Mouse (Mus musculus) forebrain, embryonic 11.5 days (tissue): ENCODE measurements around the gene 4933424G06Rik. TPM values are rescaled to one million over a fixed set of nuclear protein-coding genes. Genes with fewer than 3 reads are reported as not detected.

Experiments used
- ATAC-seq: fragments of 200-750 bp; cut with Nextera tagmentation; replicated peaks from 2 replicates; pipeline ENCODE4 v1.8.0; 2017; ENCODE audit warnings: moderate TSS enrichment; ENCODE audit not compliant: low FRiP score
- DNase-seq: peaks from one replicate; pipeline ENCODE4 v3.0.0-alpha.2; 2017; ENCODE audit warnings: low spot score
- H3K27ac ChIP-seq: fragments of 300-500 bp; sonication (generic); 2 replicates; pipeline ENCODE4 v1.5.1; 2014; ENCODE audit warnings: low read depth, low read length
- H3K27me3 ChIP-seq: fragments of 300-500 bp; sonication (generic); 2 replicates; pipeline ENCODE4 v1.6.1; 2014; ENCODE audit warnings: mild to moderate bottlenecking, low read length, mixed read lengths; ENCODE audit not compliant: control insufficient read depth, insufficient read depth
- H3K36me3 ChIP-seq: fragments of 300-500 bp; sonication (generic); 2 replicates; pipeline ENCODE4 v1.6.1; 2014; ENCODE audit warnings: mild to moderate bottlenecking, low read length, moderate library complexity, mixed read lengths; ENCODE audit not compliant: control insufficient read depth, insufficient read depth
- H3K4me1 ChIP-seq: fragments of 300-500 bp; sonication (generic); replicated peaks from 2 replicates; pipeline ENCODE4 v1.6.1; 2014; ENCODE audit warnings: low read length, mixed read lengths; ENCODE audit not compliant: control insufficient read depth, insufficient read depth
- H3K4me2 ChIP-seq: fragments of 300-500 bp; sonication (generic); 2 replicates; pipeline ENCODE4 v1.6.1; 2014; ENCODE audit warnings: low read depth, mild to moderate bottlenecking, low read length, moderate library complexity, mixed read lengths; ENCODE audit not compliant: severe bottlenecking
- H3K4me3 ChIP-seq: fragments of 300-500 bp; sonication (generic); 2 replicates; pipeline ENCODE4 v1.5.1; 2014; ENCODE audit warnings: low read depth, low read length
- H3K9ac ChIP-seq: fragments of 300-500 bp; sonication (generic); 2 replicates; pipeline ENCODE4 v1.6.1; 2014; ENCODE audit warnings: low read length
- H3K9me3 ChIP-seq: fragments of 300-500 bp; sonication (generic); 2 replicates; pipeline ENCODE4 v1.6.1; 2016; ENCODE audit warnings: low read length, mixed read lengths; ENCODE audit not compliant: control insufficient read depth
- WGBS: fragments of 180-500 bp; shearing (Covaris S2); extraction: QIAGEN DNeasy Blood & Tissue Kit; methylation state at CpG from one replicate; pipeline ENCODE4 v1.1.7; 2014; 5-methylcytosine and 5-hydroxymethylcytosine counted together
- polyA plus RNA-seq: library from polyadenylated mRNA; unstranded; fragments of >200 nt; fragmentation: Nextera tagmentation; extraction: Ambion mirVana; gene quantifications from 2 replicates; pipeline ENCODE4 v1.2.1, GENCODE M21; 2014

Gene 4933424G06Rik
- polyA plus RNA-seq, 1 experiment from 2014 or later = 0.17 TPM

DNA sequence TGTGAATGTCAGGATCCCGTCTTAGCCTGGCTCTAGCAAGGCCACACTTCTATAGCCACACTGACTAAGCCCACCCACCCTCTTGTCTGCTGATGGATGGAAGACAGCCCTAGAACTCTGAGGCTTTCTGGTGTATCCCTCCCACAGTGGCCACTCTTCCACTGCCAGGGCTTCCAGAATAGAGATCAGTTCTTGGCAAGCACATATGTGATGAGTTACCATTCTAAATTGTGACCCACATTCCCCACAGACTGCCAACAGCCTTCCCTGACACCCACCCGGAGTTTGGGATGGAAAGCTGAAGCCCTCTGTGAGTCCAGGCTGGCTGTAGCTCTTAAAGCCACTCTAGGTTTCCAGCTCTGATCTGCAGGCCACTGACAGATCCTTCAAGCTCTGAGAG lies 2.8 kb upstream of the 4933424G06Rik start:
- no peak overlapping the region for H3K9ac ChIP-seq
- H3K27me3 ChIP-seq = no peaks in the 10 kb centered on the region
- no peak for ATAC-seq
- no peak for DNase-seq
- H3K36me3 ChIP-seq = peaks cover 14% of the 10 kb centered on the region; the same call in 1 of the 2 replicates
- H3K4me3 ChIP-seq = no peak overlapping the region
- H3K4me2 ChIP-seq = no peak overlapping the region
- no peaks in the 10 kb centered on the region for H3K9me3 ChIP-seq
- no peak overlapping the region for H3K27ac ChIP-seq
- peaks cover 6% of the 10 kb centered on the region; the same call in 1 of the 2 replicates for H3K4me1 ChIP-seq
- WGBS = 84% methylated on average over 2 of the region's 2 CpGs

DNA sequence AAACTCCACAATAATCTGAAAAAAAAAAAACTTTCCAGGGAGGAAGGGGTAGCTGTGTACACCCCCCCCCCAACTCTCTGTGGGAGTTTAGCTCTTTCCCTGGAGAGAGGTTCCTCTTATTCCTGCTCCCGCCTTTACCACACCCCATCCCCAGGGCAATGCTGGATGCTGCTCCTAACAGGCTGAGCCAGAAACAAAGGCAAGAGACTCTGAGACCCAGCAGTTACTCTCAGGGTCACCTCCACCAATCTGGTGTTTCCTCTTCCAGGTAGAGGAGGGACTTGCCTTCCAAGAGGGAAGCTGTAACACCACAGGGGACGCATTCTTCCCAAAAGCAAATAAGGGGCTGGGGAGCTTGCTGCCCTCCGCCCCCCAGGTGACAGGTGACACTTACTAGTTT lies 2.2 kb upstream of the 4933424G06Rik start:
- Histone ChIP-seq H3K9me3 (no peaks in the 10 kb centered on the region), H3K4me3 (no peak overlapping the region), H3K36me3 (peaks cover 8% of the 10 kb centered on the region; the same call in 1 of the 2 replicates), H3K4me2 (no peak overlapping the region), H3K27ac (no peak overlapping the region), H3K9ac (no peak overlapping the region), H3K27me3 (no peaks in the 10 kb centered on the region), H3K4me1 (peaks cover 6% of the 10 kb centered on the region; the same call in 1 of the 2 replicates)
- ATAC-seq = no peak
- WGBS = 77% methylated on average over 3 of the region's 3 CpGs
- no peak for DNase-seq

DNA sequence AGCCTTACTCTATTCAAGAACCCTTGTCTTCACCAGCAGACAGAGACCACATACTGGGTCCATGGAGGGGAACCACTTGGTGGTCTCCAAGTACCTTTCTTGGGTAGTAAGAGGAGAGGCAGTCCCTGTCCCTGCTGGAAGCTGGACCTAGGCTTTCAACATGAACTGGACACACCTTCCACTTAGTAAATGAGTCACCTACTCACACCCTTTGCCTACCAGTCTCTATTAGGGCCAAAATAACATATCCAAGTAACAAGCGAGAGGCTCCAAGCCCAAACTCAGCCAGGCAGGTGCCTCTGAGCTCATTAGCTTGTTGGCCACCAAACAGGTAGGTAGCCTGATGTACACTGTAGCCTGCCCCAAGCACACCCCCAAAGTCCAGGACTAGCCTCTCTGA lies 1.3 kb upstream of the 4933424G06Rik start:
- no peak overlapping the region for H3K27ac ChIP-seq
- ATAC-seq (no peak), DNase-seq (no peak)
- H3K9ac ChIP-seq = peak overlapping the region; percentile 90
- no peaks in the 10 kb centered on the region for H3K27me3 ChIP-seq
- peak overlapping the region; percentile 93 for H3K4me3 ChIP-seq
- H3K4me1 ChIP-seq = peaks cover 6% of the 10 kb centered on the region; the same call in 1 of the 2 replicates
- 87% methylated on average over 1 of the region's 1 CpGs for WGBS
- no peaks in the 10 kb centered on the region for H3K9me3 ChIP-seq
- H3K4me2 ChIP-seq = peak overlapping the region; percentile 75
- peaks cover 4% of the 10 kb centered on the region; the same call in 1 of the 2 replicates for H3K36me3 ChIP-seq

DNA sequence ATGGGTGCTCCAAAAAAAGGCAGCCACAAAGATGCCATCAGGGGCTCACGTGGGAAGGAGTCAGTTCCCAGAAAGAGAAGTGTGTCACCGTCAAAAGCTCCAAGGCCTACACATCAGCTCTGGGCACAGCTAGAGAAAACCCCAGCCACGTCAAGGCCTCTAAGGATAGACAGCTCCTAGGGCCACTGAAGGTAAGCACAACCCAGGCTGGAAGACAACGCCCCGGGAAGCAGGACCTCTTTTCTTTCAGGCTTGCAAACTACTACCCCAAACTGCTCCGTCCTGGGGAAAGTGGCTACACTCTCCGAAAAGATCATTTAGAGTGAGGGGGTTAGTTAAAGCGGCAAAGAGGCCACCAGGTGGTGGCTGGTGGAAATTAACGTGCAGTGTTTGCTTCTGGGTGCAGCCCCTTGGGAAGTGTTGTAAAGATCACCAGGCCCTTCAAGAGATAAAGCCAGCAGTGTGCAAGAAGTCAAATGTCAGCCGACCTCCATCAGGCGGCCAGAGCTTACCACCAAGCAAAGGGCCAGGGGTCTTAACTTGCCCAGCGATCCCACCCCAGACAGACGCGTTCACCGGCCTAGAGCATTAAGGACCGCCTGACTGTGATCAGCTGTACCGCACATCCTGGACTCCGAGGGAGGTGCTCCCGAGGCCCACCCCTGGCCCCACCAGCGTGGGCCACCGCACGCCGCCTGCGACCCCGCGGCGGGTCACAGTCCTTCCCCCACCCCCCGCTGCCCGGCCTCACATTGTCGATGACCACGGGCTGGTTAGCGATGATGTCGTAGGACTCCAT lies 695 bp upstream of the 4933424G06Rik start:
- Histone ChIP-seq H3K4me3 (peak overlapping the region; percentile 93), H3K36me3 (peaks cover 4% of the 10 kb centered on the region; the same call in 1 of the 2 replicates), H3K4me1 (peaks cover 6% of the 10 kb centered on the region; the same call in 1 of the 2 replicates), H3K4me2 (peak overlapping the region; percentile 75), H3K9me3 (no peaks in the 10 kb centered on the region), H3K27me3 (no peaks in the 10 kb centered on the region), H3K27ac (no peak overlapping the region), H3K9ac (peak overlapping the region; percentile 90)
- DNase-seq (peak; percentile 55), ATAC-seq (peak; percentile 82)
- under 1% methylated on average over 33 of the region's 33 CpGs for WGBS

DNA sequence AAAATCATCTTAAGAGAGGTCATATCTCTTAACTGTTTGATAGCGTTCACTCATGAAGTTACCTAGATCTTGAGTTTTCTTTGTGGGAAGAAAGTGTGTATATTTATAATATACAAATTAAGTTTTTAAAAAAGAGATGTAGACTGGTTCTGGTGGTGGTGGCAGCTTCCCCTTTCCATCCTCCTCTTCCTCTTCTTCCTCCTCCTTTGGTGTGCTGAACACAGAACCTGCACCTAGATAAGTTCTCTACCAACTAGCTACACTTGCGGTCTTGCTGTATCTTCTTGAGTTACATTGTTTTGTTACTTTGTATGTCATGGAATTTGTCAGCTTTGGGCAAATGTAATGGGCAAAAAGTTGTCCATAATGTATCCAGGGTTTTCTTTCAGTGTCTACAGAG lies 1.2 kb downstream of the 4933424G06Rik start:
- 95% methylated on average over 2 of the region's 2 CpGs for WGBS

DNA sequence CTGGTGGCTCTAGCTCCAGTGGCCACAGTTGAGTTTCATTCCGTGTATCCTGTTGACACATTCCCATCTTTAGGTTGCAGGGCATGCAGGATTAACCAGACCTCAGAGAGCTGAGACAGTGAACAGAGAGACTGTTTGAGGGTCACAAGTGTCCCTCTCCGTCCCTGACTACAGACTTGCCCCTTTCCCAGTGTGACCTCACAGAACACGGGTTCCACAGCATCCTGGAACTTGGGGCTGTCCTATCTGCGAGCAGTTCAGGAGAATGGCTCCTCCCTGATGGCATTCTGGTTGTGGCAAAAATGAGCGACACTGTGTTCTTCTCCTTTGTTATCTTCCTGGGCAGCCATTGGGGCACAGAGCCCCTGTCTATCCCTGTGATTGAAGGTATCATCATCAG lies 4.4 kb downstream of the 4933424G06Rik start, which contains the start of gene Actr1b:
TSS of gene Actr1b (minus strand) at position 112 of the 400 bp plus-strand sequence.
- Histone ChIP-seq H3K4me3 (no peak within 1 kb of the TSS), H3K36me3 (no peaks in the 10 kb centered on the region), H3K4me2 (no peak within 1 kb of the TSS), H3K27ac (no peak within 1 kb of the TSS), H3K9ac (no peak within 1 kb of the TSS), H3K27me3 (no peaks in the 10 kb centered on the region), H3K4me1 (no peaks in the 10 kb centered on the region), H3K9me3 (no peaks in the 10 kb centered on the region)
- no peak for DNase-seq
- 86% methylated on average over 5 of the region's 5 CpGs for WGBS
- ATAC-seq = no peak

More for the DNA sequence above, 1.2 kb downstream of the 4933424G06Rik start:
- H3K4me1 ChIP-seq = peaks cover 6% of the 10 kb centered on the region; the same call in 1 of the 2 replicates
- DNase-seq (no peak), ATAC-seq (no peak)
- no peak overlapping the region for H3K4me3 ChIP-seq
- H3K27ac ChIP-seq = no peak overlapping the region
- H3K9me3 ChIP-seq = no peaks in the 10 kb centered on the region
- no peak overlapping the region for H3K9ac ChIP-seq
- no peak overlapping the region for H3K4me2 ChIP-seq
- H3K36me3 ChIP-seq = no peaks in the 10 kb centered on the region; the same call in 1 of the 2 replicates
- no peaks in the 10 kb centered on the region for H3K27me3 ChIP-seq

DNA sequence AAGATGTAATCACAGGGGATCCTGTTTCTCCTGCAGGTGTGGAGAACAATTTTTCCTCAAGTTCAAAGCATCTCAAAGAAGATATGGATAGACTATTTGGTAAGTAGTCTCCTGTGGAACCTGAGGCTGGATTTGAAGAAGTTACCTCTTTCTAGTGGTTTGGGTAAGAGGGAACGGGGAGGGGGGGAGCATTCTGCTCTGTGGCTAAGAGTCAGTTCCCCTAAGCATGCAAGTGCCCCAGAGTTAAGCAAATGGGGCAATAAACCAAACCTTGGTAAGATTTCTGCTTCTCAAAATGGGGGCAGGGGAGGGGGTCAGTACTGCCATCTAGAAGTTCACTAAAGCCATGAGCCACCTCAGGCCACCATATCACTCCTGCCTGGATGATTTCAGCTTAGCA lies 8.8 kb downstream of the 4933424G06Rik start:
- H3K9ac ChIP-seq = no peak overlapping the region
- no peaks in the 10 kb centered on the region for H3K4me1 ChIP-seq
- WGBS = 95% methylated on average over 1 of the region's 1 CpGs
- no peak overlapping the region for H3K4me2 ChIP-seq
- no peaks in the 10 kb centered on the region for H3K36me3 ChIP-seq
- ATAC-seq (no peak), DNase-seq (no peak)
- H3K27me3 ChIP-seq = no peaks in the 10 kb centered on the region
- no peak overlapping the region for H3K27ac ChIP-seq
- H3K9me3 ChIP-seq = no peaks in the 10 kb centered on the region
- H3K4me3 ChIP-seq = no peak overlapping the region

DNA sequence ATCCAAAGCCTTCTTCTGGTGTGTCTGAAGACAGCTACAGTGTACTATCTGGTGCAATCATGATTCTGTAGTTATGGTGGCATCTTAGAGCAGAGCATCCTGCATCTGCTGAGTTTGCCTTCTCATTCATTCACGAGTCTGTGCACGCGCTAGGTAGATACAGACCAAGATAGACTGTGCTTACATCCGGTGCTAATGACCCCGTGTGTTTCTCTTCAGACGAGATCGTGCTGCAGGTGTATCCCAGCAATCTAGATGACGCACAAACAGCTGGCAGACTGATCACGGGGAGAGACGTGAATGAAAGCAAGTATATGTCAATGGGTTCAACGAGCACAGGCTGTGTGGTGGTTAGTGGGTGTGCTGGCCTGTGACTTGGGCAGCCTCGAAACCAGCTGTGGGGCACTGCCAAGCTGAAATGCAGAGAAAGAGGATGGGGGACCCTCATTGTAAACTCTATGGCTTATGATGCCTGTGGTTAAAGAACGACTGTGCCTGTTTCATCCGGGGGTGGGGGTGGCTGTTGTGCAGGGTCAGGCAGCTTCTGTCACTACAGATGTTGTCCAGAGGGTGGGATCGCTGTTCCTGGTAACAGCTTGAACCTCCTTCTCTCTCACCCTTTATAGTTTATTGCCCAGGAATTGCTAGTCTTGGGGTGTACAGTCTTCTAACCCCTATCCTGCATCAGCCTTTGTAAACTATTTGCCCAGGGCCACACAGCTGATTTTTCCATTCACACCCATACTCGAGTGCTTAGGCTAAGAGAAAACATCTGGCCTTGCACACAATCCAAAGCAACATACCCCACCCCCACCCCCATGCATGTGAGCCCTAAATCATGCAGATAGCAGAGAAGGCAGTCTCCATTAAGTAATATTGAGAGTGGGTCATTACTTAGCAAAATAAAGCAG lies 13.5 kb downstream of the 4933424G06Rik start:
- Histone ChIP-seq H3K4me3 (no peak overlapping the region), H3K9ac (no peak overlapping the region), H3K4me1 (no peaks in the 10 kb centered on the region), H3K9me3 (no peaks in the 10 kb centered on the region), H3K27me3 (no peaks in the 10 kb centered on the region), H3K36me3 (no peaks in the 10 kb centered on the region), H3K4me2 (no peak overlapping the region), H3K27ac (no peak overlapping the region)
- 78% methylated on average over 16 of the region's 16 CpGs for whole genome bisulfite sequencing
- DNase-seq (no peak), ATAC-seq (no peak)
